ENCODE assay signal across 9 mouse cellular contexts in genomic region chr12:88984375-88984774, GRCm38 (mm10).
DNase-seq lines count a peak whose midpoint lies in the region; ATAC-seq lines count a peak whose summit lies in the region.
"Had no signal": no experiment of that assay in that cellular context is flagged by ENCODE, and none has a peak within 500 bp of the region (broad histone marks: within the 10 kb centered on the region; RNA-seq: fewer than 3 reads in every experiment).

No protein-coding gene starts in this region.

- intact Hi-C loops in gastrocnemius, postnatal 14 days (cut with DNase I; ENCODE audit: low total_unique reads), result no loop called here

- H3K27ac ChIP-seq in forebrain, embryonic 15.5 days (replicated peaks), result 0 out of 2 replicates have a peak overlapping the region, but pooled peaks have one; percentile 23
- H3K27ac ChIP-seq in midbrain, embryonic 16.5 days (ENCODE audit: low read length), result peak overlapping the region; percentile 71
- H3K27ac ChIP-seq: embryonic facial prominence, embryonic 13.5 days had no signal

- WGBS in forebrain, embryonic 15.5 days, result 11% methylated on average over 8 of the region's 8 CpGs
- 4% methylated on average over 8 of the region's 8 CpGs for WGBS in midbrain, embryonic 16.5 days

- H3K27me3 ChIP-seq in forebrain, embryonic 15.5 days, result no peaks in the 10 kb centered on the region
- no peaks in the 10 kb centered on the region for H3K27me3 ChIP-seq in midbrain, embryonic 16.5 days (ENCODE audit: control insufficient read depth, insufficient read depth, low read depth, low read length)
- H3K27me3 ChIP-seq: embryonic facial prominence, embryonic 13.5 days had no signal

- H3K9ac ChIP-seq in forebrain, embryonic 15.5 days (replicated peaks), result no peak overlapping the region
- peak overlapping the region; percentile 48; the same call in 1 of the 2 replicates for H3K9ac ChIP-seq in midbrain, embryonic 16.5 days (ENCODE audit: low read depth, low read length)
- H3K9ac ChIP-seq: embryonic facial prominence, embryonic 13.5 days had no signal

- H3K9me3 ChIP-seq in forebrain, embryonic 15.5 days, result no peaks in the 10 kb centered on the region
- H3K9me3 ChIP-seq in midbrain, embryonic 16.5 days (replicated peaks; ENCODE audit: control insufficient read depth, low read length, poor library complexity, severe bottlenecking), result no peaks in the 10 kb centered on the region
- H3K9me3 ChIP-seq: embryonic facial prominence, embryonic 13.5 days had no signal

- peak; percentile 85 for DNase-seq in heart, adult 11 months
- no peak for DNase-seq in heart, adult 8-10 months (ENCODE audit: low spot score)
- DNase-seq in kidney, postnatal 10 days, result peak; percentile 7
- no peak for DNase-seq in gastrocnemius, postnatal 14 days
- no peak for DNase-seq in left cerebral cortex, adult 8-10 months (ENCODE audit: low spot score in 2 of 2)
- DNase-seq in testis, postnatal 14 days (ENCODE audit: low spot score), result no peak

- ATAC-seq in forebrain, embryonic 15.5 days (replicated peaks), result peak; percentile 39; the same call in 1 of the 2 replicates
- peak; percentile 72 for ATAC-seq in midbrain, embryonic 16.5 days

- no peak overlapping the region for H3K4me2 ChIP-seq in forebrain, embryonic 15.5 days (replicated peaks)
- H3K4me2 ChIP-seq in midbrain, embryonic 16.5 days (ENCODE audit: low read length), result peak overlapping the region; percentile 34; the same call in 1 of the 2 replicates
- H3K4me2 ChIP-seq: embryonic facial prominence, embryonic 13.5 days had no signal

- H3K36me3 ChIP-seq in forebrain, embryonic 15.5 days, result no peaks in the 10 kb centered on the region
- H3K36me3 ChIP-seq in midbrain, embryonic 16.5 days (ENCODE audit: control insufficient read depth, insufficient read depth, low read length), result no peaks in the 10 kb centered on the region
- H3K36me3 ChIP-seq: embryonic facial prominence, embryonic 13.5 days had no signal

- H3K4me1 ChIP-seq in forebrain, embryonic 15.5 days, result peaks cover 19% of the 10 kb centered on the region
- H3K4me1 ChIP-seq in midbrain, embryonic 16.5 days (ENCODE audit: control insufficient read depth, insufficient read depth, low read length), result peaks cover 18% of the 10 kb centered on the region
- H3K4me1 ChIP-seq: embryonic facial prominence, embryonic 13.5 days had no signal

- H3K4me3 ChIP-seq in forebrain, embryonic 15.5 days, result no peak overlapping the region
- H3K4me3 ChIP-seq in midbrain, embryonic 16.5 days (ENCODE audit: low read depth, low read length), result no peak overlapping the region
- H3K4me3 ChIP-seq: embryonic facial prominence, embryonic 13.5 days had no signal

Comparison
In these comparisons a context has a peak if more than half of its experiments do, and no peak if none do; other contexts are left out.
1. DNase-seq: peak in heart, adult 11 months (single experiment) and kidney, postnatal 10 days (single experiment); none in heart, adult 8-10 months (single experiment), gastrocnemius, postnatal 14 days (single experiment), left cerebral cortex, adult 8-10 months (0 of 2) and testis, postnatal 14 days (single experiment).